Comparison of ENCODE assay signal across 9 mouse cellular contexts in the genomic region with DNA sequence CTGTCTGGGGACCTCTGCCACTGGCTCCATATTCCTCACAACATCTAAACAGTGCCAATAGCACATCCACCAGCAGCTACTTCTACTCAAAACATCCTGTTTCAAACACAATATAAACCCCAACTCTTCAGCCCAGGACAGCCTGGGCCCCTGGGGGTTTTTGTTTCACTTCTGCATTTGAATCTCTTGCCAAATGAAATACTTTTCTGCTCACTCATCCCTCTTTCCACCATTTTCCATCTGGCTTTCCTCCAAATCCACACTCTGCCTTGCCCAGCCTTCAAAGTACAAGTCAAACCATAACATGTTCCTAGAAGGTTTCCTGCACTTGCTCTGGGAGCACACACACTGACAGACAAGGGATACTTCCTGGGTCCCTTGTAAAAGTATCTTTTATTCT. TPM values are rescaled to one million over a fixed set of nuclear protein-coding genes. Genes with fewer than 3 reads are reported as not detected.
DNase-seq lines count a peak whose midpoint lies in the region; ATAC-seq and TF ChIP-seq lines count a peak whose summit lies in the region.
"Had no signal": no experiment of that assay in that cellular context is flagged by ENCODE, and none has a peak within 500 bp of the region (broad histone marks: within the 10 kb centered on the region; RNA-seq: fewer than 3 reads in every experiment).

No protein-coding gene starts in this region.

- no peak for TF ChIP-seq RAD21 in MEL (IDR thresholded peaks at IDR 0.05; ENCODE audit: low read depth, low read length)

- TF ChIP-seq POLR2A in MEL (IDR thresholded peaks at IDR 0.05; ENCODE audit: control insufficient read depth in 1 of 2, insufficient read depth in 1 of 2, low read depth in 1 of 2, low read length in 2 of 2, poor library complexity in 1 of 2) = no peak

- H3K4me2 ChIP-seq in hindbrain, embryonic 11.5 days (replicated peaks; ENCODE audit: low read depth, low read length) = no peak overlapping the region

- no peak for TF ChIP-seq CTCF in MEL (IDR thresholded peaks at IDR 0.05 in 2 of 3, conservative IDR thresholded peaks at IDR 0.05 in 1 of 3; ENCODE audit: control insufficient read depth in 1 of 3, insufficient read depth in 1 of 3, low read depth in 2 of 3, low read length in 3 of 3, poor library complexity in 1 of 3, severe bottlenecking in 1 of 3)

- H3K27ac ChIP-seq in heart, embryonic 10.5 days = no peak overlapping the region
- no peak overlapping the region for H3K27ac ChIP-seq in MEL (ENCODE audit: control insufficient read depth, low read depth, low read length)
- no peak overlapping the region for H3K27ac ChIP-seq in hindbrain, embryonic 11.5 days (ENCODE audit: low read depth, low read length)

- no peaks in the 10 kb centered on the region for H3K4me1 ChIP-seq in heart, embryonic 10.5 days
- H3K4me1 ChIP-seq in MEL (ENCODE audit: control insufficient read depth in 1 of 2, insufficient read depth in 2 of 2, low read length in 2 of 2) = no peaks in the 10 kb centered on the region; a peak in 1 of 4 replicates
- no peaks in the 10 kb centered on the region for H3K4me1 ChIP-seq in hindbrain, embryonic 11.5 days (replicated peaks; ENCODE audit: control insufficient read depth, insufficient read depth, low read length)

- no peak overlapping the region for H3K4me3 ChIP-seq in heart, embryonic 10.5 days
- no peak overlapping the region for H3K4me3 ChIP-seq in MEL (ENCODE audit: control insufficient read depth in 1 of 2, insufficient read depth in 1 of 2, low read depth in 2 of 2, low read length in 2 of 2)
- no peak overlapping the region for H3K4me3 ChIP-seq in hindbrain, embryonic 11.5 days (ENCODE audit: low read depth, low read length)

- no peak for TF ChIP-seq EP300 in MEL (IDR thresholded peaks at IDR 0.05; ENCODE audit: low read depth in 1 of 2, low read length in 2 of 2)

- peak; percentile 22 for DNase-seq in heart, adult 8-10 months (ENCODE audit: low spot score)
- no peak for DNase-seq in heart, embryonic 10.5 days (ENCODE audit: low spot score)
- peak; percentile 46 for DNase-seq in MEL (ENCODE audit: low read depth, low spot score)
- peak; percentile 48 to 55 for DNase-seq in heart, postnatal 10 days
- peak; percentile 43 for DNase-seq in skeletal muscle tissue, adult 2 months (ENCODE audit: low read depth, low spot score)
- DNase-seq in hindbrain, embryonic 11.5 days (ENCODE audit: low spot score) = no peak
- no peak for DNase-seq in cerebellum, postnatal 10 days
- DNase-seq in layer of hippocampus, adult 9-11 months = no peak

- no peaks in the 10 kb centered on the region for H3K9me3 ChIP-seq in heart, embryonic 10.5 days
- H3K9me3 ChIP-seq in MEL (replicated peaks; ENCODE audit: insufficient read depth, low read length) = no peaks in the 10 kb centered on the region
- H3K9me3 ChIP-seq in hindbrain, embryonic 11.5 days (ENCODE audit: control insufficient read depth, low read length) = no peaks in the 10 kb centered on the region
- H3K9me3 ChIP-seq: G1E had no signal

- no peaks in the 10 kb centered on the region for H3K79me2 ChIP-seq in MEL (ENCODE audit: control insufficient read depth, insufficient read depth, low read length, poor library complexity)

- no peak for ATAC-seq in hindbrain, embryonic 11.5 days (ENCODE audit: low FRiP score)

- intact Hi-C loops in heart, postnatal 10 days (cut with DNase I) = loop anchor here (10.0 kb wide), 1 partner anchor 481 kb away; no protein-coding TSS in a partner anchor

- no peaks in the 10 kb centered on the region for H3K36me3 ChIP-seq in heart, embryonic 10.5 days
- 0 out of 4 replicates have a peak, but pooled peaks cover 0 to 2% of the 10 kb centered on the region in 2 experiments for H3K36me3 ChIP-seq in MEL (ENCODE audit: control insufficient read depth in 1 of 2, insufficient read depth in 2 of 2, low read length in 2 of 2)
- no peaks in the 10 kb centered on the region for H3K36me3 ChIP-seq in hindbrain, embryonic 11.5 days (ENCODE audit: control insufficient read depth, insufficient read depth, low read length)

- H3K27me3 ChIP-seq in heart, embryonic 10.5 days (ENCODE audit: insufficient read depth, poor library complexity, severe bottlenecking) = no peaks in the 10 kb centered on the region
- H3K27me3 ChIP-seq in MEL (ENCODE audit: control insufficient read depth in 1 of 2, insufficient read depth in 2 of 2, low read length in 2 of 2) = no peaks in the 10 kb centered on the region
- no peaks in the 10 kb centered on the region for H3K27me3 ChIP-seq in hindbrain, embryonic 11.5 days (ENCODE audit: control insufficient read depth, insufficient read depth, low read length)

- H3K9ac ChIP-seq in MEL (ENCODE audit: control insufficient read depth, low read depth, low read length, poor library complexity, severe bottlenecking) = no peak overlapping the region
- H3K9ac ChIP-seq in hindbrain, embryonic 11.5 days (ENCODE audit: low read depth, low read length) = no peak overlapping the region

TF ChIP-seq in MEL, 35 proteins besides CTCF, POLR2A, EP300 and RAD21:
- no peak for TF ChIP-seq USF2 (IDR thresholded peaks at IDR 0.05; ENCODE audit: borderline replicate concordance in 1 of 2, insufficient read depth in 1 of 2, low read depth in 1 of 2, low read length in 2 of 2)
- TF ChIP-seq MAFK (IDR thresholded peaks at IDR 0.05; ENCODE audit: borderline replicate concordance, low read depth, low read length) = no peak
- no peak for TF ChIP-seq ZMIZ1 (IDR thresholded peaks at IDR 0.05; ENCODE audit: low read depth, low read length)
- no peak for TF ChIP-seq SMC3 (IDR thresholded peaks at IDR 0.05; ENCODE audit: low read depth, low read length)
- TF ChIP-seq TCF12 (IDR thresholded peaks at IDR 0.05; ENCODE audit: low read depth, low read length) = no peak
- no peak for TF ChIP-seq NELFE (IDR thresholded peaks at IDR 0.05; ENCODE audit: low read depth, low read length)
- TF ChIP-seq CHD1 (IDR thresholded peaks at IDR 0.05; ENCODE audit: low read depth, low read length) = no peak
- no peak for TF ChIP-seq ELF1 (IDR thresholded peaks at IDR 0.05; ENCODE audit: low read depth, low read length)
- TF ChIP-seq ZNF384 (IDR thresholded peaks at IDR 0.05; ENCODE audit: low read depth, low read length) = no peak
- TF ChIP-seq MAZ (IDR thresholded peaks at IDR 0.05; ENCODE audit: low read depth, low read length) = no peak

RNA-seq across cellular contexts. Expression of gene Cacybp, which starts 21.2 kb away (rescaled TPM):
- total RNA-seq in heart, adult 8-10 months (2022) = 10 to 100 TPM; 58.8 to 76.3 (median 71.7) TPM
- 207 and 292 TPM in 2 replicates for polyA plus RNA-seq in heart, embryonic 10.5 days (2016; fragmentation: Nextera tagmentation; extraction: Ambion mirVana)
- total RNA-seq in MEL (2012; rRNA removed) = 80.7 and 95.4 TPM in 2 replicates
- polyA plus RNA-seq in MEL (2012; ENCODE audit: insufficient read depth in 1 of 2, insufficient read length in 2 of 2, low read depth in 1 of 2, low replicate concordance in 2 of 2, missing spikeins in 1 of 2) = 100 to 1,000 TPM in 1 of 2 experiments, not detected in 1; 181 TPM
- 10 to 100 TPM; 60.5 to 62.1 TPM for total RNA-seq in heart, postnatal 10 days (2021)
- 299 and 310 TPM in 2 replicates for polyA plus RNA-seq in hindbrain, embryonic 11.5 days (2014; fragmentation: Nextera tagmentation; extraction: Ambion mirVana)

RNA-seq across cellular contexts. Expression of gene Mrps14, which starts 38.9 kb away (rescaled TPM):
- 100 to 1,000 TPM; 101 to 106 (median 101) TPM for total RNA-seq in heart, adult 8-10 months (2022)
- polyA plus RNA-seq in heart, embryonic 10.5 days (2016; fragmentation: Nextera tagmentation; extraction: Ambion mirVana) = 195 and 204 TPM in 2 replicates
- total RNA-seq in MEL (2012; rRNA removed) = 133 and 145 TPM in 2 replicates
- polyA plus RNA-seq in MEL (2012; ENCODE audit: insufficient read depth in 1 of 2, insufficient read length in 2 of 2, low read depth in 1 of 2, low replicate concordance in 2 of 2, missing spikeins in 1 of 2) = 100 to 1,000 TPM in 1 of 2 experiments, not detected in 1; 138 TPM
- total RNA-seq in heart, postnatal 10 days (2021) = 10 to 100 TPM; 96.6 to 98.2 TPM
- polyA plus RNA-seq in hindbrain, embryonic 11.5 days (2014; fragmentation: Nextera tagmentation; extraction: Ambion mirVana) = 221 and 233 TPM in 2 replicates

Comparison
In these comparisons a context has a peak if more than half of its experiments do, and no peak if none do; other contexts are left out.
1. DNase-seq: peak in heart, adult 8-10 months (single experiment), MEL (single experiment), heart, postnatal 10 days (2 of 2) and skeletal muscle tissue, adult 2 months (single experiment); none in heart, embryonic 10.5 days (single experiment), hindbrain, embryonic 11.5 days (single experiment), cerebellum, postnatal 10 days (0 of 2) and layer of hippocampus, adult 9-11 months (single experiment).